Mouse (Mus musculus) neural tube, embryonic 12.5 days (tissue): ENCODE data around the gene Gm34653. TPM values are rescaled to one million over a fixed set of nuclear protein-coding genes. Genes with fewer than 3 reads are reported as not detected.
"Not testable (repeated sequence)": the region's sequence is repeated elsewhere in the genome, so short reads cannot be mapped to it uniquely, and the experiment has no call there.

Experiments used
- ATAC-seq: fragments of 200-750 bp; cut with Nextera tagmentation; 2 replicates; pipeline ENCODE4 v1.8.0; 2017; ENCODE audit warnings: low read depth, mild to moderate bottlenecking, moderate TSS enrichment, moderate library complexity; ENCODE audit not compliant: low FRiP score
- H3K27ac ChIP-seq: fragments of 300-500 bp; sonication (generic); 2 replicates; pipeline ENCODE4 v1.5.1; 2016
- H3K27me3 ChIP-seq: fragments of 300-500 bp; sonication (generic); replicated peaks from 2 replicates; pipeline ENCODE4 v1.6.1; 2016; ENCODE audit warnings: mild to moderate bottlenecking
- H3K36me3 ChIP-seq: fragments of 300-500 bp; sonication (generic); 2 replicates; pipeline ENCODE4 v1.6.1; 2016; ENCODE audit warnings: mild to moderate bottlenecking
- H3K4me1 ChIP-seq: fragments of 300-500 bp; sonication (generic); 2 replicates; pipeline ENCODE4 v1.6.1; 2016
- H3K4me2 ChIP-seq: fragments of 300-500 bp; sonication (generic); replicated peaks from 2 replicates; pipeline ENCODE4 v1.6.1; 2016; ENCODE audit warnings: mild to moderate bottlenecking
- H3K4me3 ChIP-seq: fragments of 300-500 bp; sonication (generic); 2 replicates; pipeline ENCODE4 v1.5.1; 2016
- H3K9ac ChIP-seq: fragments of 300-500 bp; sonication (generic); 2 replicates; pipeline ENCODE4 v1.6.1; 2016; ENCODE audit warnings: mild to moderate bottlenecking
- H3K9me3 ChIP-seq: fragments of 300-500 bp; sonication (generic); 2 replicates; pipeline ENCODE4 v1.6.1; 2016; ENCODE audit warnings: mild to moderate bottlenecking
- WGBS: fragments of 180-500 bp; shearing (Covaris S2); methylation state at CpG from one replicate; pipeline ENCODE4 v1.1.7; 2016; 5-methylcytosine and 5-hydroxymethylcytosine counted together
- polyA plus RNA-seq: library from polyadenylated mRNA; unstranded; fragments of >200 nt; fragmentation: Nextera tagmentation; extraction: Ambion mirVana; gene quantifications from 2 replicates; pipeline ENCODE4 v1.2.1, GENCODE M21; 2016

The Gm34653 gene
- polyA plus RNA-seq, 1 experiment from 2014 or later, result not detected

- H3K4me1 ChIP-seq, result peaks cover 19% of the 10 kb centered on the region
- WGBS, result 36% methylated on average over 20 of the region's 21 CpGs
- peak overlapping the region; percentile 97 for H3K4me3 ChIP-seq
- peak overlapping the region; percentile 4; the same call in 1 of the 2 replicates for H3K27ac ChIP-seq
- no peaks in the 10 kb centered on the region for H3K27me3 ChIP-seq
- H3K4me2 ChIP-seq, result peak overlapping the region; percentile 80
- 0 out of 2 replicates have a peak, but pooled peaks cover 5% of the 10 kb centered on the region for H3K9me3 ChIP-seq
- H3K9ac ChIP-seq, result peak overlapping the region; percentile 96
- peaks cover 9% of the 10 kb centered on the region for H3K36me3 ChIP-seq
- ATAC-seq, result no peak
Measured at GRCm38 (mm10) chr2:34826460-34827231, 6.2 kb upstream of the Gm34653 start.

GRCm38 (mm10) chr2:34827591-34827990 is 5.2 kb upstream of the Gm34653 start:
- WGBS, result 91% methylated on average over 4 of the region's 4 CpGs
- no peak for ATAC-seq
- 0 out of 2 replicates have a peak, but pooled peaks cover 5% of the 10 kb centered on the region for H3K9me3 ChIP-seq
- no peak overlapping the region for H3K27ac ChIP-seq
- peaks cover 19% of the 10 kb centered on the region for H3K4me1 ChIP-seq
- no peak overlapping the region for H3K9ac ChIP-seq
- peaks cover 2% of the 10 kb centered on the region; the same call in 1 of the 2 replicates for H3K36me3 ChIP-seq
- H3K4me2 ChIP-seq, result no peak overlapping the region
- no peak overlapping the region for H3K4me3 ChIP-seq
- no peaks in the 10 kb centered on the region for H3K27me3 ChIP-seq

GRCm38 (mm10) chr2:34828026-34828425 is 4.8 kb upstream of the Gm34653 start:
- ATAC-seq, result no peak
- no peak overlapping the region for H3K4me2 ChIP-seq
- no peak overlapping the region for H3K9ac ChIP-seq
- no peak overlapping the region for H3K27ac ChIP-seq
- 0 out of 2 replicates have a peak, but pooled peaks cover 5% of the 10 kb centered on the region for H3K9me3 ChIP-seq
- no peaks in the 10 kb centered on the region for H3K27me3 ChIP-seq
- H3K4me3 ChIP-seq, result no peak overlapping the region
- peaks cover 19% of the 10 kb centered on the region for H3K4me1 ChIP-seq
- WGBS, result 95% methylated on average over 1 of the region's 1 CpGs
- H3K36me3 ChIP-seq, result no peaks in the 10 kb centered on the region

- not testable (repeated sequence) for H3K9me3 ChIP-seq, H3K9ac ChIP-seq, H3K36me3 ChIP-seq, H3K4me2 ChIP-seq, H3K4me1 ChIP-seq, H3K27ac ChIP-seq, H3K27me3 ChIP-seq, H3K4me3 ChIP-seq, ATAC-seq
- 95% methylated on average over 17 of the region's 17 CpGs for WGBS
Measured at GRCm38 (mm10) chr2:34830066-34830465, 2.7 kb upstream of the Gm34653 start.

GRCm38 (mm10) chr2:34833624-34834023 is 817 bp downstream of the Gm34653 start:
- Histone ChIP-seq H3K4me1 (no peaks in the 10 kb centered on the region), H3K27me3 (no peaks in the 10 kb centered on the region), H3K36me3 (no peaks in the 10 kb centered on the region), H3K9me3 (0 out of 2 replicates have a peak, but pooled peaks cover 5% of the 10 kb centered on the region), H3K27ac (no peak overlapping the region), H3K4me2 (no peak overlapping the region), H3K9ac (no peak overlapping the region), H3K4me3 (no peak overlapping the region)
- ATAC-seq, result no peak
- 88% methylated on average over 17 of the region's 17 CpGs for WGBS

GRCm38 (mm10) chr2:34835669-34836068 is 2.9 kb downstream of the Gm34653 start:
- H3K9ac ChIP-seq, result no peak overlapping the region
- H3K9me3 ChIP-seq, result no peaks in the 10 kb centered on the region
- no peaks in the 10 kb centered on the region for H3K27me3 ChIP-seq
- H3K4me2 ChIP-seq, result no peak overlapping the region
- no peaks in the 10 kb centered on the region for H3K4me1 ChIP-seq
- H3K4me3 ChIP-seq, result no peak overlapping the region
- WGBS, result 83% methylated on average over 3 of the region's 3 CpGs
- no peak for ATAC-seq
- H3K27ac ChIP-seq, result no peak overlapping the region
- no peaks in the 10 kb centered on the region for H3K36me3 ChIP-seq

- H3K4me2 ChIP-seq, H3K4me3 ChIP-seq, H3K4me1 ChIP-seq, H3K36me3 ChIP-seq, H3K9me3 ChIP-seq, H3K27ac ChIP-seq, H3K27me3 ChIP-seq, H3K9ac ChIP-seq, ATAC-seq: not testable (repeated sequence)
- 82% methylated on average over 5 of the region's 5 CpGs for WGBS
Measured at GRCm38 (mm10) chr2:34840143-34840542, 7.3 kb downstream of the Gm34653 start.

GRCm38 (mm10) chr2:34841706-34842105 is 8.9 kb downstream of the Gm34653 start:
- H3K4me2 ChIP-seq, result no peak overlapping the region
- H3K36me3 ChIP-seq, result no peaks in the 10 kb centered on the region
- no peak overlapping the region for H3K4me3 ChIP-seq
- H3K4me1 ChIP-seq, result no peaks in the 10 kb centered on the region
- no peak for ATAC-seq
- 95% methylated on average over 8 of the region's 8 CpGs for WGBS
- H3K9me3 ChIP-seq, result no peaks in the 10 kb centered on the region
- no peak overlapping the region for H3K9ac ChIP-seq
- no peaks in the 10 kb centered on the region for H3K27me3 ChIP-seq
- H3K27ac ChIP-seq, result no peak overlapping the region

- Histone ChIP-seq H3K27ac (no peak overlapping the region), H3K36me3 (no peaks in the 10 kb centered on the region), H3K4me1 (no peaks in the 10 kb centered on the region), H3K9me3 (no peaks in the 10 kb centered on the region), H3K4me2 (no peak overlapping the region), H3K27me3 (no peaks in the 10 kb centered on the region), H3K9ac (no peak overlapping the region), H3K4me3 (no peak overlapping the region)
- no peak for ATAC-seq
- WGBS, result 81% methylated on average over 11 of the region's 11 CpGs
Measured at GRCm38 (mm10) chr2:34843211-34843939, 10.6 kb downstream of the Gm34653 start.

- no peak overlapping the region for H3K9ac ChIP-seq
- 92% methylated on average over 1 of the region's 1 CpGs for WGBS
- ATAC-seq, result no peak
- peaks cover 30% of the 10 kb centered on the region for H3K36me3 ChIP-seq
- no peaks in the 10 kb centered on the region for H3K9me3 ChIP-seq
- H3K4me1 ChIP-seq, result no peaks in the 10 kb centered on the region
- no peaks in the 10 kb centered on the region for H3K27me3 ChIP-seq
- no peak overlapping the region for H3K4me3 ChIP-seq
- H3K4me2 ChIP-seq, result no peak overlapping the region
- H3K27ac ChIP-seq, result no peak overlapping the region
Measured at GRCm38 (mm10) chr2:34847702-34848101, 14.9 kb downstream of the Gm34653 start.

- no peaks in the 10 kb centered on the region for H3K4me1 ChIP-seq
- peaks cover 90% of the 10 kb centered on the region for H3K36me3 ChIP-seq
- no peak for ATAC-seq
- no peaks in the 10 kb centered on the region for H3K9me3 ChIP-seq
- no peak overlapping the region for H3K27ac ChIP-seq
- H3K4me2 ChIP-seq, result no peak overlapping the region
- WGBS, result 92% methylated on average over 4 of the region's 4 CpGs
- H3K9ac ChIP-seq, result no peak overlapping the region
- no peak overlapping the region for H3K4me3 ChIP-seq
- no peaks in the 10 kb centered on the region for H3K27me3 ChIP-seq
Measured at GRCm38 (mm10) chr2:34855265-34855664, 22.5 kb downstream of the Gm34653 start.

- Histone ChIP-seq H3K4me2 (no peak overlapping the region), H3K4me3 (no peak overlapping the region), H3K27me3 (no peaks in the 10 kb centered on the region), H3K36me3 (peaks cover 82% of the 10 kb centered on the region), H3K9ac (no peak overlapping the region), H3K4me1 (no peaks in the 10 kb centered on the region), H3K9me3 (no peaks in the 10 kb centered on the region), H3K27ac (no peak overlapping the region)
- 94% methylated on average over 8 of the region's 8 CpGs for WGBS
- no peak for ATAC-seq
Measured at GRCm38 (mm10) chr2:34857728-34858127, 24.9 kb downstream of the Gm34653 start.
